Mouse (Mus musculus): ENCODE measurements at regions not wholly inside any gene's neighbourhood (a gene's known extent, or its start where the extent isn't known, plus 50 kb on each side); places are given as distances from the start of the nearest gene placed in this dataset.
A peak's percentile ranks its signal among the peaks of the same experiment; 100 is the strongest.

GRCm38 (mm10) chr19:52525509-52525908, 261.4 kb downstream of the Ins1 start:
- TF ChIP-seq CTCF (IDR thresholded peaks at IDR 0.05; ENCODE audit: borderline replicate concordance, extremely low read depth, insufficient read depth, insufficient read length) (no peak), POLR2A (IDR thresholded peaks at IDR 0.05; ENCODE audit: borderline replicate concordance, extremely low read depth, insufficient read depth, insufficient read length, poor library complexity, severe bottlenecking) (no peak)
- peak; percentile 33 for DNase-seq (ENCODE audit: low read depth)

DNA sequence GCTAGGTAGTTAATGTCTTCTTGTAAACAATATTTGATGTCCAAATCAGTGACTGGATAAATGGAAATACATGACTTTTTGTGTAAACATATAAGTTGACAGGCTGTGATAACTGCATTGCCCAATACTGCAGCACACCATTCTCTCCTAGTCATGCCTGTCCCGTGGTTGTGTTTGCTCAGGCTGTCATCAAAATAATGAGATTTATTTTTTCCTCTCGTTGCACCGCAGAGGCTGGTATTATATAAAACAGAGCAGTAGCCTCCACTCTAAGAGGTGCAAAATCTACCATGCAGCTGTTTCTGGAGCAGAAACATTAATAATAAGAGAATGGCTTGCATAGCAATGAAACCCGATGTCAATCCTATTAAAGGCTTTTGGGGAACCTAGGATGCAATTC, 239.2 kb downstream of the Ins1 start:
- peak; percentile 41 for DNase-seq (ENCODE audit: low read depth)
- no peak for TF ChIP-seq CTCF (IDR thresholded peaks at IDR 0.05; ENCODE audit: borderline replicate concordance, extremely low read depth, insufficient read depth, insufficient read length)
- no peak for TF ChIP-seq POLR2A (IDR thresholded peaks at IDR 0.05; ENCODE audit: borderline replicate concordance, extremely low read depth, insufficient read depth, insufficient read length, poor library complexity, severe bottlenecking)
